Mouse (Mus musculus): ENCODE data around the gene Ntmt1.

DNA sequence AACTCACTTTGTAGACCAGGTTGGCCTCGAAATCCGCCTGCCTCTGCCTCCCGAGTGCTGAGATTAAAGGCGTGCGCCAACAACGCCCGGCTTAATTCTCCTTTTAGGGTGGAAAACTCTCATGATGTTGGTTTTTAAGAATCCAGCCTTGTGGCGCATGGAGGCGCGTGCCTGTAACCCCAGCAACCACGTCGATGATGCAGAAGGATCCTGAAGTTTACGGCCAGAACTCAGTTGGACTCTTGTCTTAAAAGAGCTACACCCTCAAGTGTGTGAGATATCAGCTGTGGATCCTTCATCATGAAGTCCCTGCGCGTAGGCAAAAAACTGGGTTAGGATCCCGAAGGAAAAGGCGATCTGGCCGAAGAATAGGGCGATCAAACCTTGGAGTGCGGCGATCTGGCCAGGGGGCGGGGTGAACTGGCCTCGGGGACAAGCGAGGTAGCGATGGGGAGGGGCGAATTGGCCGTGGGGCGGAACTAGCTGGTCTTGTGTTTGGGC is 429 bp upstream of the Ntmt1 start:
- TF ChIP-seq CTCF (IDR thresholded peaks at IDR 0.05; ENCODE audit: low read depth) (no peak), EP300 (IDR thresholded peaks at IDR 0.05; ENCODE audit: low read depth) (no peak)

All from liver, postnatal 0 days (tissue).